Mouse (Mus musculus) CH12.LX (cell line): ENCODE measurements around the gene Slfn14. TPM values are rescaled to one million over a fixed set of nuclear protein-coding genes. Genes with fewer than 3 reads are reported as not detected.
A peak's percentile ranks its signal among the peaks of the same experiment; 100 is the strongest.

Source experiments
- DNase-seq: peaks from one replicate; pipeline ENCODE4 v3.0.0-alpha.2; 2013; ENCODE audit errors: extremely low read depth
- H3K27ac ChIP-seq: 2 replicates; pipeline ENCODE4 v1.5.1; 2012; ENCODE audit warnings: low read depth, mild to moderate bottlenecking, control low read depth, moderate library complexity; ENCODE audit not compliant: insufficient read depth
- H3K27me3 ChIP-seq: replicated peaks from 2 replicates; pipeline ENCODE3; 2012; ENCODE audit warnings: inconsistent platforms
- H3K36me3 ChIP-seq, 2 experiments: replicated peaks in 1 of 2; 2 replicates each; pipeline versions ENCODE3 to v1.6.1; 2012; ENCODE audit warnings: inconsistent platforms in 1 of 2, low read length in 1 of 2, mild to moderate bottlenecking in 1 of 2, mixed read lengths in 1 of 2, moderate library complexity in 1 of 2; ENCODE audit not compliant: control insufficient read depth in 1 of 2, insufficient read depth in 1 of 2
- H3K4me1 ChIP-seq, 2 experiments: 2 replicates each; pipeline ENCODE4 v1.6.1; 2012; ENCODE audit warnings: inconsistent platforms in 1 of 2, moderate library complexity in 1 of 2; ENCODE audit not compliant: insufficient read depth in 2 of 2, control insufficient read depth in 1 of 2
- H3K4me2 ChIP-seq: 2 replicates; pipeline ENCODE4 v1.6.1; 2012; ENCODE audit warnings: low read depth, mild to moderate bottlenecking, control low read depth; ENCODE audit not compliant: poor library complexity, insufficient read depth, severe bottlenecking
- H3K4me3 ChIP-seq, 3 experiments: fragments of 150-350 bp in 1 of 3; sonication (generic) in 1 of 3; replicated peaks in 1 of 3; 2 replicates each; pipeline versions ENCODE3 to v1.5.1; 2011 to 2012; ENCODE audit warnings: low read depth in 2 of 3, low read length in 2 of 3, mild to moderate bottlenecking in 2 of 3, moderate library complexity in 2 of 3, control low read depth in 1 of 3, improper control_type of control experiment in 1 of 3, inconsistent platforms in 1 of 3, mixed read lengths in 1 of 3; ENCODE audit not compliant: poor library complexity in 1 of 3
- H3K79me2 ChIP-seq: replicated peaks from 2 replicates; pipeline ENCODE4 v1.6.1; 2012; ENCODE audit warnings: mild to moderate bottlenecking, moderate library complexity; ENCODE audit not compliant: control insufficient read depth, poor library complexity, insufficient read depth, severe bottlenecking; ENCODE audit errors: extremely low read depth
- H3K9ac ChIP-seq: 2 replicates; pipeline ENCODE4 v1.6.1; 2012; ENCODE audit warnings: low read depth, mild to moderate bottlenecking, control low read depth, moderate library complexity; ENCODE audit not compliant: insufficient read depth
- H3K9me3 ChIP-seq: replicated peaks from 2 replicates; pipeline ENCODE3; 2012; ENCODE audit warnings: low read length, inconsistent platforms, mixed read lengths
- CHD1 ChIP-seq: IDR thresholded peaks from 2 replicates; pipeline ENCODE4 v1.6.1; 2012; ENCODE audit warnings: low read depth, low read length, improper control_type of control experiment, inconsistent platforms
- CTCF ChIP-seq, 2 experiments: IDR thresholded peaks in 1 of 2; conservative IDR thresholded peaks in 1 of 2; 2 replicates each; pipeline ENCODE4 v1.5.1; 2011 to 2012; ENCODE audit warnings: low read depth in 2 of 2, low read length in 2 of 2, improper control_type of control experiment in 1 of 2, inconsistent platforms in 1 of 2, mild to moderate bottlenecking in 1 of 2, moderate library complexity in 1 of 2
- E2F4 ChIP-seq: IDR thresholded peaks from 2 replicates; pipeline ENCODE4 v1.6.1; 2011; ENCODE audit warnings: low read depth, low read length, improper control_type of control experiment; ENCODE audit not compliant: insufficient replicate concordance
- ELF1 ChIP-seq: IDR thresholded peaks from 2 replicates; pipeline ENCODE4 v1.6.1; 2014; ENCODE audit warnings: low read depth, mild to moderate bottlenecking, inconsistent platforms, low read length, improper control_type of control experiment
- EP300 ChIP-seq: IDR thresholded peaks from 2 replicates; pipeline ENCODE4 v1.6.1; 2011; ENCODE audit warnings: low read length, improper control_type of control experiment
- HCFC1 ChIP-seq: IDR thresholded peaks from 2 replicates; pipeline ENCODE4 v1.6.1; 2012; ENCODE audit warnings: low read depth, mild to moderate bottlenecking, inconsistent platforms, low read length, improper control_type of control experiment
- MAZ ChIP-seq: IDR thresholded peaks from 2 replicates; pipeline ENCODE4 v1.6.1; 2012; ENCODE audit warnings: low read depth, mild to moderate bottlenecking, inconsistent platforms, low read length, improper control_type of control experiment, moderate library complexity
- MXI1 ChIP-seq: IDR thresholded peaks from 2 replicates; pipeline ENCODE4 v1.6.1; 2011; ENCODE audit warnings: mild to moderate bottlenecking, low read depth, low read length, improper control_type of control experiment
- PAX5 ChIP-seq: IDR thresholded peaks from 2 replicates; pipeline ENCODE4 v1.6.1; 2012; ENCODE audit warnings: low read length, inconsistent platforms, mixed read lengths
- POLR2AphosphoS2 ChIP-seq: IDR thresholded peaks from 2 replicates; pipeline ENCODE4 v1.6.1; 2011; ENCODE audit warnings: low read depth, low read length, improper control_type of control experiment
- RCOR1 ChIP-seq: conservative IDR thresholded peaks from 2 replicates; pipeline ENCODE4 v1.6.1; 2012; ENCODE audit warnings: low read depth, mild to moderate bottlenecking, inconsistent platforms, low read length, improper control_type of control experiment
- TBP ChIP-seq: conservative IDR thresholded peaks from 2 replicates; pipeline ENCODE4 v1.6.1; 2011; ENCODE audit warnings: low read depth, low read length, improper control_type of control experiment
- TCF12 ChIP-seq: IDR thresholded peaks from 2 replicates; pipeline ENCODE4 v1.6.1; 2014; ENCODE audit warnings: low read depth, mild to moderate bottlenecking, inconsistent platforms, low read length, improper control_type of control experiment
- UBTF ChIP-seq: IDR thresholded peaks from 2 replicates; pipeline ENCODE4 v1.6.1; 2012; ENCODE audit warnings: low read depth, mild to moderate bottlenecking, inconsistent platforms, low read length, improper control_type of control experiment, moderate library complexity
- USF2 ChIP-seq: conservative IDR thresholded peaks from 2 replicates; pipeline ENCODE4 v1.6.1; 2011; ENCODE audit warnings: low read depth, low read length, improper control_type of control experiment
- ZC3H11A ChIP-seq: IDR thresholded peaks from 2 replicates; pipeline ENCODE4 v1.6.1; 2012; ENCODE audit warnings: low read depth, mild to moderate bottlenecking, inconsistent platforms, low read length, improper control_type of control experiment
- ZMIZ1 ChIP-seq: IDR thresholded peaks from 2 replicates; pipeline ENCODE4 v1.6.1; 2012; ENCODE audit warnings: low read depth, mild to moderate bottlenecking, inconsistent platforms, low read length, improper control_type of control experiment
- dilution Hi-C: fragments of 300-500 bp; cut with MboI; formaldehyde crosslinking; loops from 2 replicates; pipeline ENCODE4 v1.14.3; 2020; ENCODE audit warnings: low sequenced_read_pairs; ENCODE audit not compliant: extremely low pct_unique_long_range_greater_than_20kb, extremely low pct_ligation_motif_present
- in situ Hi-C: fragments of 300-500 bp; cut with MboI; formaldehyde crosslinking; loops from 3 replicates; pipeline ENCODE4 v1.14.3; 2019; ENCODE audit warnings: low sequenced_read_pairs, low pct_ligation_motif_present, low pct_unique_long_range_greater_than_20kb, mixed read lengths
- polyA plus RNA-seq: library from polyadenylated mRNA; unstranded; fragments of >175 nt; gene quantifications from 2 replicates; pipeline ENCODE4 v1.2.1, GENCODE M21; 2012; ENCODE audit warnings: low read depth; ENCODE audit not compliant: insufficient read length
- total RNA-seq, 2 experiments: library from RNA; depleted of rRNA; stranded (reverse); fragments of 300-350 nt in 1 of 2; fragments of >200 nt in 1 of 2; gene quantifications; 2 replicates each; pipeline ENCODE4 v1.2.3; 2012 to 2014

Slfn14 gene
- total and polyA plus RNA-seq, 3 experiments = not detected

- peak; percentile 100 for TF ChIP-seq ELF1
- peak; percentile 19; the same call in 1 of the 2 replicates for TF ChIP-seq EP300
- TF ChIP-seq E2F4 = peak; percentile 75; the same call in 1 of the 2 replicates
- TF ChIP-seq ZC3H11A = no peak
- TF ChIP-seq HCFC1 = peak; percentile 98
- TF ChIP-seq RCOR1 = peak; percentile 97; the same call in 1 of the 2 replicates
- peak; percentile 98 for TF ChIP-seq MXI1
- TF ChIP-seq CHD1 = peak; percentile 96
Measured at GRCm38 (mm10) chr11:83298225-83299195, 12.0 kb upstream of the Slfn14 start, which contains the start of gene Ap2b1 (continued).

DNA sequence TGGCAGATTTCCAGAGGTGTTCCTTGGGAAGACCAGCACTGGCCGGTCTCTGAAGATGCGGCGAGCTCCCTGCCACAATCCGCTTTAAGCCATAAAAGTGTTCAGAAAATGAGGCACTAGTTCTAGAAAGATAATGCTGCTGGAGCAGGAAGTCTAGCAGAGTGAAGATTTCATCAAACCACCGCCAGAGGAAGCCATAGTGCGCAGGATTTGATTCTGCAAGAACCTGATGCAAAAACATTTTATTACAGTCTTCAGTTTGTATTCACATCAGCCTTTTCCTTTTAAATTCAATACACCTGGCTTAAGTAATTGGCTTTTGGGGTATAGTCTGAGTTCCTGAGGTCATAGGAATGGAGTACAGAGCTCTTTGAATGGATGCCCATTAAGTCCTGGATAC is 11.3 kb upstream of the Slfn14 start:
- TF ChIP-seq CTCF (conservative IDR thresholded peaks at IDR 0.05 in 1 of 2, IDR thresholded peaks at IDR 0.05 in 1 of 2; ENCODE audit: low read depth in 2 of 2, low read length in 2 of 2) (peak in 1 of 2 experiments; percentile 45; a peak in 2 of 4 replicates), TCF12 (no peak), UBTF (no peak), PAX5 (no peak), MAZ (no peak), HCFC1 (peak; percentile 14; the same call in 1 of the 2 replicates), TBP (0 out of 2 replicates have a peak, but pooled peaks have one; percentile 59), ZMIZ1 (no peak), USF2 (no peak)
- Histone ChIP-seq H3K79me2 (peaks cover 43% of the 10 kb centered on the region), H3K9ac (peak overlapping the region; percentile 72), H3K27me3 (no peaks in the 10 kb centered on the region), H3K4me1 (peaks cover 6 to 61% of the 10 kb centered on the region in 2 experiments; a peak in 3 of 4 replicates), H3K4me3 (peak overlapping the region; percentile 70 to 91 (median 78)), H3K4me2 (peak overlapping the region; percentile 92), H3K27ac (peak overlapping the region; percentile 39), H3K36me3 (peaks cover 20 to 48% of the 10 kb centered on the region in 2 experiments), H3K9me3 (no peaks in the 10 kb centered on the region)
- dilution Hi-C loops = no loop called here
- in situ Hi-C loops = no loop called here
- peak; percentile 56 for DNase-seq

GRCm38 (mm10) chr11:83294133-83294532 is 7.6 kb upstream of the Slfn14 start:
- in situ Hi-C loops = no loop called here
- Histone ChIP-seq H3K79me2 (peaks cover 64% of the 10 kb centered on the region), H3K27me3 (no peaks in the 10 kb centered on the region), H3K9ac (peak overlapping the region; percentile 82; the same call in 1 of the 2 replicates), H3K4me3 (peak overlapping the region in 2 of 3 experiments; percentile 65 to 89), H3K27ac (no peak overlapping the region), H3K4me1 (peaks cover 4 to 55% of the 10 kb centered on the region in 2 experiments; a peak in 2 of 4 replicates), H3K36me3 (peaks cover 20 to 40% of the 10 kb centered on the region in 2 experiments), H3K9me3 (no peaks in the 10 kb centered on the region), H3K4me2 (peak overlapping the region; percentile 98)
- dilution Hi-C loops = no loop called here
- TF ChIP-seq E2F4 (no peak), MXI1 (no peak), UBTF (no peak), POLR2AphosphoS2 (0 out of 2 replicates have a peak, but pooled peaks have one; percentile 50), ZC3H11A (no peak)
- no peak for DNase-seq
